Mouse (Mus musculus) ES-Bruce4 (cell line): ENCODE results near the gene Fndc3b.

Experiments
- CTCF ChIP-seq: IDR thresholded peaks from one replicate; pipeline ENCODE4 v1.8.1; 2011; ENCODE audit warnings: low read depth, low read length
- EP300 ChIP-seq: IDR thresholded peaks from 2 replicates; pipeline ENCODE4 v1.6.1; 2011; ENCODE audit warnings: low read depth, low read length; ENCODE audit not compliant: insufficient read depth
- POLR2A ChIP-seq: IDR thresholded peaks from one replicate; pipeline ENCODE4 v1.8.1; 2011; ENCODE audit warnings: low read length; ENCODE audit not compliant: insufficient read depth

DNA sequence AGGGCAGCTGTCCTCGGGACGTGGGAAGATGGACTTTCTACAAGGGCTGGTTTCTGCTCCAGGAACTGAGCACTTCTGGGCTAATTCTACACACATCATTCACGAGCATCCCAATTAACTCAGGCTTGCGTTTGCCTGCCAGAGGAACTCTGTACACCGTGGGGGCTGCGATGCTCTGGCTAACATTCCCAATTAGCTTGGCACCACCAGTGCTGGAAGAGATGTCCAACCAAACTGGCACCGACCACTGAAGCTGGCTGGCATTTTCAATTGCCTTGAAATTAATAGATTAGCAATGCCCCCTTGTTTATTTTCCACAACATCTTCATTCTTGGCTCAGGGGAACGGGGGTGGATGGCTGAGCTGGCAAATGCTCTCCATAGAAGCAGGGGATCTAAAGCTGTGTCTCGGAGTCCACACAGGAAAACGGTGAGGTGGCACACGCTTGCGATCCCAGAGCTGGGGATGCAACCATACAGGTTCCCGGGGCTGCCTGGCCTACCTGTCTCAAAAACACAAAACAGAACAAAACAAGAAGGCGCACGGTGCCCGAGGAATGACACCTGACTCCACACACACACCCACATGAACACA lies 232.4 kb downstream of the Fndc3b start:
- TF ChIP-seq CTCF = no peak
- TF ChIP-seq EP300 = no peak
- TF ChIP-seq POLR2A = no peak
